Mouse (Mus musculus) liver, adult 2 months (tissue): ENCODE data around the gene Gm1123.

ENCODE experiments used
- CTCF ChIP-seq: fragments of 200-500 bp; IDR thresholded peaks from 2 replicates; pipeline ENCODE4 v1.5.1; 2011; ENCODE audit warnings: low read depth, low read length, control low read depth
- POLR2A ChIP-seq: fragments of 200-500 bp; IDR thresholded peaks from 2 replicates; pipeline ENCODE4 v1.6.1; 2011; ENCODE audit warnings: low read length, control low read depth; ENCODE audit not compliant: insufficient read depth; ENCODE audit errors: extremely low read depth

DNA sequence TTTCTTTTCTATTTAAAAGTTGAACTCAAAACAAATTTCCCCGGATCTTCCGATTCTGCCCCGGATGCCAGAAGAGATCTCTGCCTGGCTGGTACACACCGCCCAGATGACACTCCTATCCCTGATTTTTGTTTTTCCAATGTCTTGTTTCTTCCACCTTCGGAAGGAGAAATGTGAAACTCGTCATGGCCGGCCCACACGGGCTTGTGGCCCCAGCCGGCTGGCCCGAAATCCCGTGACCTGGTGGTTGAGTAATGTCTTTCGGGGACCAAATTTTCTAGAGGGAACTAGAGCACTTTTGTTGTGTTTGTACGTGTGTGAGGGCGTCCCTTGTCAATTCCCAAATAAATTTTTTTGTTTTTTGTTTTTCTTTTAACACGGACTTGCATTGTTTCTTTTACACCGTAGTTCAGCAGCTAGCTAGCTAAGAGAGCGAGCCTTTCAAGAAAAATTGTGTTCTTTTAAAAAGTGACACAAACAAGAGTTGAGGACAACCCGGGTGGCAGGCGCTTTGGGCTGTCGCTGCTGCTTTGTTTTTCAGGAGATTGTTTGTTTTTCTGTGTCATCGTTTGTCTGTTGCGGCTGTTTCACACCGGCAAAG lies 77.7 kb downstream of the Gm1123 start:
- TF ChIP-seq CTCF (no peak), POLR2A (no peak)
